Mouse (Mus musculus) left cerebral cortex, postnatal 14 days (tissue): ENCODE measurements around the gene Gm11639. TPM values are rescaled to one million over a fixed set of nuclear protein-coding genes. Genes with fewer than 3 reads are reported as not detected.

ENCODE experiments used
- DNase-seq, 2 experiments: peaks; one replicate each; pipeline ENCODE4 v3.0.0; 2021 to 2022; ENCODE audit warnings: low spot score in 2 of 2, mixed read lengths in 1 of 2
- intact Hi-C: fragments of 180-260 bp; cut with DNase I; formaldehyde crosslinking; loops from one replicate; pipeline ENCODE4 v1.15.1; 2025
- total RNA-seq, 2 experiments: library from RNA; stranded (reverse); gene quantifications; 2 replicates each; pipeline ENCODE4 v1.2.3; 2021

The Gm11639 gene
- total RNA-seq, 2 experiments from 2014 or later, result 0.97 to 1.2 TPM

DNA sequence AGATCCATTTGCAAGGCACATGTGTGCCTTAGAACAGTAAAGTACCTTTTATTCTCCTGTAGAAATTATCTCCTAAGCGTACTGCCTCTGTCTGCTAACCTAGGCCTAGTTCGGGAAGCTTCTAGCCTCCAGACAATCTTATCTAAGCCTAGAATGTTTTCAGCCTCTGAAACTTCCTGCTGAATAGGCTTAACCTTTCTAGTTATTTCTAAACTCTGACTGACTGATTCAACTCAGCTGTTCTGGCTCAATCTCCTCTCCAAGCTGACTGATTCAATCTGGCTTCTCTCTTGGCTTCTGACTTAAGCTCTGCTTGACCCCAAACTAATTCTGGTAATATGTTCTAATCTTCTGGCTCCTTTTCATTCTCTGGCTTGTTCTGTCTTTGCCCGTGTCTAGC, 463.8 kb downstream of the Gm11639 start:
- DNase-seq, result no peak
- intact Hi-C loops, result no loop called here

- peak in 1 of 2 experiments; percentile 24 for DNase-seq
- intact Hi-C loops, result no loop called here
These were observed 464.3 kb downstream of the Gm11639 start for GRCm38 (mm10) chr11:105149766-105150165.

GRCm38 (mm10) chr11:105150691-105151090, 465.2 kb downstream of the Gm11639 start:
- intact Hi-C loops, result no loop called here
- DNase-seq, result no peak

DNA sequence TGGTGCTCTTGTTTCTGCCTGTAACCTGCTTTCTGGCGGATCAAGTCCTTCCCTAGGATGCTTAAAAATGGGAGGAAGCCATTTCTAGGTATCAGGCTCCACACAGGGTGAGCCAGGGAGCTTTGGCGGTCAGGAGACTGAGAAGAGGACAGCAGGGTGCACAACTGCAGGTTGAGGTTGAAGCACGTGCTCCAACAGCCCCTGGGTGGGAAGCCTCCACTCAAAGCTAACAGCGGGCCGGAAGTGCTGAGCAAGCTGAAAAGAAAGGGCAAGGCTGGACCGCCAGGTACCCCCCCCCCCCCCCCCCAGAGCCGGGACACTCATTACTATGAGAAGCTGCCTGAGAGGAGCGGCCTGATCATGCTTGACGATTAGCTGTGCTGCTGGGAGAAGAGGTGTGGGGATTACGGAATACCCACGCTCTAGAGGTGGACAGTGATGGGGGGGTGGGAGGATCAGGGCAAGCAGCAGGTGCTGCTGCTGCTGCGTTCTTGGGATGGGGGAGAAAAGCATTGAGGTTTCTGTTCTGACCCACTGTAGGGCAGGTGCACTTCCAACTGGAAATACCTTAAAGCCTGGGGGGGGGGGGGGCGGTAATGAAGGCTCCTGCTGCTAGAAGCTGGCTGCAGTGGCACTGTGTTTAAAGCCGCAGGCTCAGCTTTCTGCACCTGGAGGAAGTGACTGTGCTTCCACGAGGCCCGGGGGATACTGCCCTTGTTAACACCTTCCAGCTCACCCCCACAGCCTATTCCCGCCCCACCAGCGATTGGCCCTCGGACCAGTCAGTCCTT, 465.9 kb downstream of the Gm11639 start:
- intact Hi-C loops, result no loop called here
- DNase-seq, result no peak

- intact Hi-C loops, result no loop called here
- no peak for DNase-seq
These were observed 466.5 kb downstream of the Gm11639 start for GRCm38 (mm10) chr11:105152017-105152300.

- no peak for DNase-seq
- intact Hi-C loops, result no loop called here
These were observed 466.9 kb downstream of the Gm11639 start for GRCm38 (mm10) chr11:105152357-105152899.

- intact Hi-C loops, result no loop called here
- no peak for DNase-seq
These were observed 467.7 kb downstream of the Gm11639 start for GRCm38 (mm10) chr11:105153068-105153833.

- DNase-seq, result no peak
- intact Hi-C loops, result no loop called here
These were observed 470.4 kb downstream of the Gm11639 start for GRCm38 (mm10) chr11:105155915-105156314.

DNA sequence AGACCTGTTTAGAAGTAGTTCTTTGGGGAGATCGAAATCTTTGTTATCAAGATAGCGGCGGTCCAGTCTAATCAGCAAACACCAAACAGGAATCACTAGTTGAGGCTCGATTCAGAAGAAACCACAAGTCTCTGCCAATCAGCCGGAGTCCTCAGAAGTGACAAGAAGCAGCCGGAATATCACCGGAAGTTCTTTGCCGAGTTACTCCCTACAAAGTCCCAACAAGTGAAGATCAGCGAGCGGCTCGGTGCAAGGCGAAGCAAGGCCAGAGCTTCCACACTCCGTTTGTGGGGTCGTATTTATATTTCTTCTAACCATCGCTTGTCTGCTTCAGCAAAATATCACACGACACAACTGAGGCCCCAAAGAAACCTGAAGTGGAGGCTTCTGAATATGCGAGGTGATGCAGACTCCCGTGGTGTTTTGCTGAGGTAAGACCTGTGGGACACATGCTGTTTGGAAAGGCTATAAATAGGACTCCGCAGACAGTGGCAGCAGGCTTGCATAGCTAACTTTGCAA, 471.3 kb downstream of the Gm11639 start:
- intact Hi-C loops, result no loop called here
- DNase-seq, result no peak

DNA sequence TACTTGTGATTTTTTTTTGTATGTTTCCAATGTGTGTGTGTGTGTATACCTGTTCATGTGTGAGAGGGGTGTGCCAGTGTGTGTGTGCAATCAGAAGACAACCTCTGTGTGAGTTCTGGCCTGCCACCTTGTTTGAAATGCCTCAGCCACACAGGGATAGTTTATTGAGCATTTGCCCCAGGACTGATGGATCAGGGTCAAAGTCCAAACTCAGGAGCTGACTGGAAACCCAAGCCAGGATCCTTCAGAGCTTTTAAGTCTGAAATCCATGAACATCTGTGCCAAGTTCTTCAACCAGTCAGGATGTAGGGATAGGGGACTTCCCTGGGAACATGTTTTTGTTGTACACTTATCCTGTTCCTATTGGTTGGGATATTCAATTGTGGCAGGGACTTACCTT, 472.5 kb downstream of the Gm11639 start:
- intact Hi-C loops, result no loop called here
- no peak for DNase-seq

DNA sequence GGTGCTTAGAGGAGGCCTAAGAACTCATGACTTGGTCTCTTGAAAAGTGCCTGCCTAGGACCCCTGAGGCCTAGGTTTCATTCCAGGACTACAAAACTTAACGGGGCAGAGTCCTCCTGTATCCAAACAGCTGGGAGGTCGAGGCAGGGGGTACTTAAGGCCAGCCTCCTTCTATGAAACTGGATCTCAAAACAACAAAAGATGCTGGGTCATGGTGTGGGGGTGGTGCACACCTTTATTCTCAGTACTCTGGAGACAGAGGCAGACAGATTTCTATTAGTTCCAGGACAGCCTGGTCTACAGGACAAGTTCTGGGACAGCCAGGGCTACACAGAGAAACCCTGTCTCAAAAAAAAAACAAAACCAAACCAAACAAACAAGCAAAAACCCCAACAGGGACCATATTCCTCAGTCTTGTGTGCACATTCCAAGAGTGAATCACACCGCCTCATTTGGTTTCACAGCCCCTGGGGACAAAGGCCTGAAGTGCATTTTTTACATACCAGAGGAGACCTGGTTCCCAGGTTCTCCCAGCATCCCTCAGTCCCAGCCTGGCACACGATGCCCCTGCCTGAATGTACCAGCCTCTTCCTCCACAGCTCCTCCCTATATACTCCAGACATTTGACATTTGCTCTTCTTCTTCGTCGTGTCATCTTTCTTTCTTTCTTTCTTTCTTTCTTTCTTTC, 474.3 kb downstream of the Gm11639 start:
- intact Hi-C loops, result no loop called here
- DNase-seq, result no peak

- DNase-seq, result no peak
- intact Hi-C loops, result no loop called here
These were observed 475.9 kb downstream of the Gm11639 start for GRCm38 (mm10) chr11:105161411-105161810.

DNA sequence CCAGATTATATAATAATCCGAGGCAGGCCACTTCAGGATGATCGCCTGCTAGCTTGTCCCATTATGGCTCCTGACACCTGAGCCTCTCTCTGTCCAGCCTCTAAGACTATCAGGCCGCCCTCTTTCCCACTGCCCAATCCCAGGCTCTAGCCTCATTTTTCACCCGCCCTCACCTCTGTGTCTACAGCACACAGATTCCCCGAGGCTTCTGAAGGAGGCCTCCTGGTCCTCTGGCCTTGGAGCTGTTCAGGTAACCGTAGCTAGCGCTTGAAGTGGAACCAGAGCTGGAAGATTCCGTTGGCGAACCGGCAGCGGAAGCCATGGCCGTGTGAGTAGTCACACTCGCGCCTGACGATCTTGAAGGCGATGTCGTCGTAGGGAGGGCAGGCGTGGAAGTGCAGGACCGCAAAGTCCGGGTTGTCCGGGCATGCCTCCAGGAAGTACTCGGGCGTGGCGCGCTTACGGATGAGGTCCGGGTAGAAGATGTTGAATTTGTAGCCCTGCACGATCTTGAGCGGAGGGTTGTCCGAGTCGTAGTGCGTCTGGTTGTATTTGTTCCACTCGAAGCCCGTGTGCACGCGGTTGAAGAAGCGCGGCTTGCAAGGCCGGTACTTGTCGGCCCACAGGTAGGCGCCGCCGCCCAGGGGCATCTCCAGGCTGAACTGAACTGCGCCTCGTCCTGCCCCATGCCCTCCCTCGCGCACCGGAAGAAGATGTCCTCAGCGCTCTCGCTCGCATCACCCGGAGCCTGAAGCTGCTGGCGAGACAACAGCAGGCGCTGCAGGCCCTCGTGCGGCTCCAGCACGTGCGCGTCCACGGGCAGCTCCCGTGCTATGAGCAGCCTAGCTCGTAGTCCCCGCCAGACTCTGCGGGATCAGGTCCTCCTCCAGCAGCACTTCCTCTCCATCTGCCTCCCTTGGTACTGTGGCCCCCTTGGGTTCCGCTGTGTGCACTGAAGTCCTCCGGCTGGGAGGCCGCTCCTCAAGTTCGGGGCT, 479.3 kb downstream of the Gm11639 start:
- intact Hi-C loops, result no loop called here
- DNase-seq, result no peak

GRCm38 (mm10) chr11:105166780-105167179, 481.3 kb downstream of the Gm11639 start:
- DNase-seq, result no peak
- intact Hi-C loops, result no loop called here

Other genes with a start within 250 kb of the Gm11639 start
- 10 to 100 TPM; 64.8 to 71.7 TPM for gene Kansl1, start 216.8 kb upstream of the Gm11639 start, total RNA-seq
- 10 to 100 TPM; 59.6 to 67.6 TPM for gene Cdc27, start 135.1 kb upstream of the Gm11639 start, total RNA-seq
- gene Myl4, start 135.0 kb upstream of the Gm11639 start, total RNA-seq, result 10 to 100 TPM; 22.9 to 27.2 TPM
- 1 to 10 TPM; 4.3 to 4.5 TPM for gene Itgb3, start 77.7 kb upstream of the Gm11639 start, total RNA-seq